Mouse (Mus musculus): ENCODE data around the gene Sh3pxd2a. TPM values are rescaled to one million over a fixed set of nuclear protein-coding genes. Genes with fewer than 3 reads are reported as not detected.

Gene Sh3pxd2a
- total and polyA plus RNA-seq, 3 experiments: 1.3 to 4.6 (median 3.2) TPM

DNA sequence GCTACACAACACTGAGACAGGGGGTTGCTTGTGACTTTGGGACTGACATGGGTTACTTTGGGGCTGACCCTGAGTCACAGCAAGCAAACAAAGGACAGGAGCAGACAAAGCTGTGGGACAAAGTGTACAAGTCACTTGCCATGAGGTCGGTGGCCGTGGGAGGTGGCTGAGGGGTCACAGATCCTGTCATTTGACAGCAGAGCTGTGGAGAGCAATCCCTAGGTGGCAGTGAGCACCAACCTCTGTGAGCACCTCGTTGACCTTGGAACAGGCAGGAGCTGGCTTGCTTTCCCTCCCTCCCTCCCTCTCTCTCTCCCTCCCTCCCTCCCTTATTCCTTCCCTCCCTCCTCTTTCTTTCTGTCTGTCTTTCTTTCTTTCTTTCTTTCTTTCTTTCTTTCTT lies 95.2 kb downstream of the Sh3pxd2a start (continued):
- no peak for TF ChIP-seq USF1 (IDR thresholded peaks at IDR 0.05; ENCODE audit: low read depth, low read length)
- no peak for TF ChIP-seq POLR2AphosphoS2 (IDR thresholded peaks at IDR 0.05; ENCODE audit: low read depth, low read length)
- TF ChIP-seq IRF4 (IDR thresholded peaks at IDR 0.05; ENCODE audit: low read depth, low read length): no peak

GRCm38 (mm10) chr19:47367271-47367879 lies 96.8 kb downstream of the Sh3pxd2a start:
- Histone ChIP-seq H3K27ac (ENCODE audit: insufficient read depth, low read depth) (no peak overlapping the region), H3K4me3 (replicated peaks in 1 of 3; ENCODE audit: low read depth in 2 of 3, low read length in 2 of 3, poor library complexity in 1 of 3) (no peak overlapping the region), H3K79me2 (replicated peaks; ENCODE audit: control insufficient read depth, extremely low read depth, insufficient read depth, poor library complexity, severe bottlenecking) (no peaks in the 10 kb centered on the region), H3K4me1 (ENCODE audit: control insufficient read depth in 1 of 2, insufficient read depth in 2 of 2) (no peaks in the 10 kb centered on the region), H3K27me3 (replicated peaks) (no peaks in the 10 kb centered on the region), H3K9me3 (replicated peaks; ENCODE audit: low read length) (peaks cover 14% of the 10 kb centered on the region), H3K9ac (ENCODE audit: insufficient read depth, low read depth) (no peak overlapping the region), H3K36me3 (replicated peaks in 1 of 2; ENCODE audit: control insufficient read depth in 1 of 2, insufficient read depth in 1 of 2, low read length in 1 of 2) (peaks cover 0 to 65% of the 10 kb centered on the region in 2 experiments), H3K4me2 (ENCODE audit: insufficient read depth, low read depth, poor library complexity, severe bottlenecking) (no peak overlapping the region)
- TF ChIP-seq JUN (IDR thresholded peaks at IDR 0.05; ENCODE audit: insufficient read depth, low read depth, low read length): no peak
- TF ChIP-seq MAX (IDR thresholded peaks at IDR 0.05; ENCODE audit: low read length): no peak
- TF ChIP-seq CHD1 (IDR thresholded peaks at IDR 0.05; ENCODE audit: low read depth, low read length): no peak
- TF ChIP-seq MAFK (IDR thresholded peaks at IDR 0.05; ENCODE audit: insufficient replicate concordance, low read length): no peak
- no peak for TF ChIP-seq ZC3H11A (IDR thresholded peaks at IDR 0.05; ENCODE audit: low read depth, low read length)
- TF ChIP-seq ZMIZ1 (IDR thresholded peaks at IDR 0.05; ENCODE audit: low read depth, low read length): no peak
- no peak for TF ChIP-seq ELF1 (IDR thresholded peaks at IDR 0.05; ENCODE audit: low read depth, low read length)
- no peak for TF ChIP-seq UBTF (IDR thresholded peaks at IDR 0.05; ENCODE audit: low read depth, low read length)
- TF ChIP-seq TBP (conservative IDR thresholded peaks at IDR 0.05; ENCODE audit: low read depth, low read length): no peak
- TF ChIP-seq MXI1 (IDR thresholded peaks at IDR 0.05; ENCODE audit: low read depth, low read length): no peak
- no peak for TF ChIP-seq BHLHE40 (IDR thresholded peaks at IDR 0.05; ENCODE audit: low read depth, low read length)
- no peak for TF ChIP-seq SMC3 (IDR thresholded peaks at IDR 0.05; ENCODE audit: low read depth, low read length)
- no peak for TF ChIP-seq IRF4 (IDR thresholded peaks at IDR 0.05; ENCODE audit: low read depth, low read length)
- TF ChIP-seq HCFC1 (IDR thresholded peaks at IDR 0.05; ENCODE audit: low read depth, low read length): no peak
- dilution Hi-C loops (cut with MboI; ENCODE audit: extremely low pct_ligation_motif_present, extremely low pct_unique_long_range_greater_than_20kb, low sequenced_read_pairs) (no loop called here), in situ Hi-C loops (cut with MboI; ENCODE audit: low pct_ligation_motif_present, low pct_unique_long_range_greater_than_20kb, low sequenced_read_pairs) (loop anchor here (25.0 kb wide), 1 partner anchor 495 kb away; the partner anchor contains the start of genes Gsto1 and Gsto2)
- no peak for DNase-seq (ENCODE audit: extremely low read depth)

- dilution Hi-C loops (cut with MboI; ENCODE audit: extremely low pct_ligation_motif_present, extremely low pct_unique_long_range_greater_than_20kb, low sequenced_read_pairs) (no loop called here), in situ Hi-C loops (cut with MboI; ENCODE audit: low pct_ligation_motif_present, low pct_unique_long_range_greater_than_20kb, low sequenced_read_pairs) (loop anchor here (25.0 kb wide), 1 partner anchor 496 kb away; the partner anchor contains the start of genes Gsto1 and Gsto2)
- Histone ChIP-seq H3K36me3 (replicated peaks in 1 of 2; ENCODE audit: control insufficient read depth in 1 of 2, insufficient read depth in 1 of 2, low read length in 1 of 2) (peaks cover 0 to 67% of the 10 kb centered on the region in 2 experiments), H3K79me2 (replicated peaks; ENCODE audit: control insufficient read depth, extremely low read depth, insufficient read depth, poor library complexity, severe bottlenecking) (no peaks in the 10 kb centered on the region), H3K27ac (ENCODE audit: insufficient read depth, low read depth) (no peak overlapping the region), H3K4me2 (ENCODE audit: insufficient read depth, low read depth, poor library complexity, severe bottlenecking) (no peak overlapping the region), H3K9me3 (replicated peaks; ENCODE audit: low read length) (peaks cover 12% of the 10 kb centered on the region), H3K9ac (ENCODE audit: insufficient read depth, low read depth) (no peak overlapping the region), H3K4me3 (replicated peaks in 1 of 3; ENCODE audit: low read depth in 2 of 3, low read length in 2 of 3, poor library complexity in 1 of 3) (no peak overlapping the region), H3K27me3 (replicated peaks) (no peaks in the 10 kb centered on the region), H3K4me1 (ENCODE audit: control insufficient read depth in 1 of 2, insufficient read depth in 2 of 2) (no peaks in the 10 kb centered on the region)
- no peak for DNase-seq (ENCODE audit: extremely low read depth)
- TF ChIP-seq CHD1 (IDR thresholded peaks at IDR 0.05; ENCODE audit: low read depth, low read length): no peak
- TF ChIP-seq HCFC1 (IDR thresholded peaks at IDR 0.05; ENCODE audit: low read depth, low read length): no peak
- TF ChIP-seq ZNF384 (IDR thresholded peaks at IDR 0.05; ENCODE audit: low read depth, low read length): no peak
- TF ChIP-seq POLR2A (IDR thresholded peaks at IDR 0.05; ENCODE audit: low read depth, low read length): no peak
- no peak for TF ChIP-seq JUND (conservative IDR thresholded peaks at IDR 0.05; ENCODE audit: low read depth, low read length)
- no peak for TF ChIP-seq RAD21 (IDR thresholded peaks at IDR 0.05; ENCODE audit: low read depth, low read length)
- TF ChIP-seq TCF12 (IDR thresholded peaks at IDR 0.05; ENCODE audit: low read depth, low read length): no peak
- TF ChIP-seq IRF4 (IDR thresholded peaks at IDR 0.05; ENCODE audit: low read depth, low read length): no peak
- no peak for TF ChIP-seq KAT2A (IDR thresholded peaks at IDR 0.05; ENCODE audit: insufficient replicate concordance, low read length)
- no peak for TF ChIP-seq EP300 (IDR thresholded peaks at IDR 0.05; ENCODE audit: low read length)
- TF ChIP-seq MYC (IDR thresholded peaks at IDR 0.05; ENCODE audit: low read depth, low read length): no peak
- no peak for TF ChIP-seq UBTF (IDR thresholded peaks at IDR 0.05; ENCODE audit: low read depth, low read length)
- no peak for TF ChIP-seq MAZ (IDR thresholded peaks at IDR 0.05; ENCODE audit: low read depth, low read length)
- TF ChIP-seq NRF1 (IDR thresholded peaks at IDR 0.05; ENCODE audit: low read depth, low read length): no peak
- TF ChIP-seq MEF2A (IDR thresholded peaks at IDR 0.05; ENCODE audit: borderline replicate concordance, low read depth, low read length): no peak
- no peak for TF ChIP-seq GABPA (IDR thresholded peaks at IDR 0.05; ENCODE audit: insufficient replicate concordance, low read depth, low read length)
- no peak for TF ChIP-seq CTCF (conservative IDR thresholded peaks at IDR 0.05 in 1 of 2, IDR thresholded peaks at IDR 0.05 in 1 of 2; ENCODE audit: low read depth in 2 of 2, low read length in 2 of 2)
- TF ChIP-seq ZC3H11A (IDR thresholded peaks at IDR 0.05; ENCODE audit: low read depth, low read length): no peak
- TF ChIP-seq ZMIZ1 (IDR thresholded peaks at IDR 0.05; ENCODE audit: low read depth, low read length): no peak
These were observed 97.6 kb downstream of the Sh3pxd2a start for GRCm38 (mm10) chr19:47366576-47366975.

Data from CH12.LX (cell line).